Mouse (Mus musculus) stomach, embryonic 16.5 days (tissue): ENCODE data around the gene Cfap61. TPM values are rescaled to one million over a fixed set of nuclear protein-coding genes. Genes with fewer than 3 reads are reported as not detected.
"Not testable (repeated sequence)": the region's sequence is repeated elsewhere in the genome, so short reads cannot be mapped to it uniquely, and the experiment has no call there.

ENCODE experiments used
- ATAC-seq: fragments of 200-750 bp; cut with Nextera tagmentation; 2 replicates; pipeline ENCODE4 v1.8.0; 2017; ENCODE audit warnings: moderate number of reproducible peaks, moderate TSS enrichment; ENCODE audit not compliant: insufficient read depth, low FRiP score
- H3K27ac ChIP-seq: fragments of 300-500 bp; sonication (generic); 2 replicates; pipeline ENCODE4 v1.5.1; 2014; ENCODE audit warnings: low read length
- H3K27me3 ChIP-seq: fragments of 300-500 bp; sonication (generic); 2 replicates; pipeline ENCODE4 v1.6.1; 2014; ENCODE audit warnings: low read length, control low read depth, mixed read lengths; ENCODE audit not compliant: control insufficient read depth, insufficient read depth
- H3K36me3 ChIP-seq: fragments of 300-500 bp; sonication (generic); 2 replicates; pipeline ENCODE4 v1.6.1; 2014; ENCODE audit warnings: low read length; ENCODE audit not compliant: control insufficient read depth, insufficient read depth
- H3K4me1 ChIP-seq: fragments of 300-500 bp; sonication (generic); 2 replicates; pipeline ENCODE4 v1.6.1; 2014; ENCODE audit warnings: low read length, control low read depth, mixed read lengths; ENCODE audit not compliant: control insufficient read depth, insufficient read depth
- H3K4me2 ChIP-seq: fragments of 300-500 bp; sonication (generic); 2 replicates; pipeline ENCODE4 v1.6.1; 2014; ENCODE audit warnings: low read depth, low read length, mixed read lengths
- H3K4me3 ChIP-seq: fragments of 300-500 bp; sonication (generic); replicated peaks from 2 replicates; pipeline ENCODE4 v1.5.1; 2014; ENCODE audit warnings: mild to moderate bottlenecking, low read length
- H3K9ac ChIP-seq: fragments of 300-500 bp; sonication (generic); 2 replicates; pipeline ENCODE4 v1.6.1; 2014; ENCODE audit warnings: low read length
- H3K9me3 ChIP-seq: fragments of 300-500 bp; sonication (generic); replicated peaks from 2 replicates; pipeline ENCODE4 v1.6.1; 2016; ENCODE audit warnings: low read length, control low read depth; ENCODE audit not compliant: control insufficient read depth
- WGBS: fragments of 180-500 bp; shearing (Covaris S2); extraction: QIAGEN DNeasy Blood & Tissue Kit; methylation state at CpG from one replicate; pipeline ENCODE4 v1.1.7; 2014; 5-methylcytosine and 5-hydroxymethylcytosine counted together
- polyA plus RNA-seq: library from polyadenylated mRNA; unstranded; fragments of >200 nt; fragmentation: Nextera tagmentation; extraction: Ambion mirVana; gene quantifications from 2 replicates; pipeline ENCODE4 v1.2.1, GENCODE M21; 2015

Cfap61 gene
- polyA plus RNA-seq, 1 experiment from 2014 or later, result 0.13 TPM

DNA sequence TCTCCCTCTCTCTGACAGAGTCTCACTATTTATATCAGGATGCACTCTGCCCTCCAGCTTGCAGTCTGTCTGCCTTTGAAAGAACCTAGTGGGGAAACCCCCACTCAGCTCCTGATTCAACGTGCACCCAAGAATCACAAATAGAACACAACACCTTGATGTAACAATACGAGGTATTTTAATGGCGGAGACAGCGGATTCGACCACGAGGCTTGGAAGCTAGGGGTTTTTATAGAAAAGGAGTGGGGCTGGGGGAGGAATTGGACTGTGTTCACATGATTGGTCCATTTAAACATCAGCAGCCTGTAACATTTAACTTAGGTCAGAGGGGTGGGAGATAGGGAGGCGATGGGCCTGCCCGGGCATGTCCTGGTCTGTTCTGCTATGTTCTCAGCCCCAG, 34.3 kb upstream of the Cfap61 start:
- WGBS, result 71% methylated on average over 7 of the region's 8 CpGs
- not testable (repeated sequence) for H3K4me2 ChIP-seq, H3K9me3 ChIP-seq, H3K36me3 ChIP-seq, H3K27me3 ChIP-seq, H3K9ac ChIP-seq, ATAC-seq, H3K4me3 ChIP-seq, H3K27ac ChIP-seq
- peaks cover 14% of the 10 kb centered on the region for H3K4me1 ChIP-seq

DNA sequence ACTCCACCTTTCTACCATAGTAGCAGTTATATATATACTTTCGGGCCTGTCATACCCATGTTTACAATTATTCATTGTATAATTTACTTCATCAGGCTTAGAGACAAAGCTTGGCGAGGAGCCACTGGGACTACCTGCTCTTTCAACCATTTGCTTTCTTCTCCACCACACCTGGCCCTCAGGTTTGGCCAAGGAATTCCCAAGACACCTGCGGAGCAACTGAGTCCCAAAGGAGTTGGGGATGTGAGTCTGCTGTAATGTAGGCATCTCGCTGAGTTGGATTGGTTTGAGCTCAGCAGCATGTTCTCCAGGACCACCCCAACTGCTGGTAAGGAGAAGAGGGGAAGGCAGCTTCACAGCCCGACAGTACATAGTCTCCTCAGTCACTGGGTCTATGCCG, 32.7 kb upstream of the Cfap61 start, which contains the start of gene Naa20:
Naa20 (plus strand) TSS at position 239 of the 400 bp plus-strand sequence.
- Histone ChIP-seq H3K4me1 (peaks cover 19% of the 10 kb centered on the region), H3K36me3 (no peaks in the 10 kb centered on the region), H3K4me2 (peak within 1 kb of the TSS; percentile 55), H3K9ac (no peak within 1 kb of the TSS; the same call in 1 of the 2 replicates), H3K27me3 (no peaks in the 10 kb centered on the region), H3K4me3 (peak within 1 kb of the TSS; percentile 71), H3K27ac (no peak within 1 kb of the TSS), H3K9me3 (no peaks in the 10 kb centered on the region)
- no peak for ATAC-seq
- 85% methylated on average over 6 of the region's 6 CpGs for WGBS

DNA sequence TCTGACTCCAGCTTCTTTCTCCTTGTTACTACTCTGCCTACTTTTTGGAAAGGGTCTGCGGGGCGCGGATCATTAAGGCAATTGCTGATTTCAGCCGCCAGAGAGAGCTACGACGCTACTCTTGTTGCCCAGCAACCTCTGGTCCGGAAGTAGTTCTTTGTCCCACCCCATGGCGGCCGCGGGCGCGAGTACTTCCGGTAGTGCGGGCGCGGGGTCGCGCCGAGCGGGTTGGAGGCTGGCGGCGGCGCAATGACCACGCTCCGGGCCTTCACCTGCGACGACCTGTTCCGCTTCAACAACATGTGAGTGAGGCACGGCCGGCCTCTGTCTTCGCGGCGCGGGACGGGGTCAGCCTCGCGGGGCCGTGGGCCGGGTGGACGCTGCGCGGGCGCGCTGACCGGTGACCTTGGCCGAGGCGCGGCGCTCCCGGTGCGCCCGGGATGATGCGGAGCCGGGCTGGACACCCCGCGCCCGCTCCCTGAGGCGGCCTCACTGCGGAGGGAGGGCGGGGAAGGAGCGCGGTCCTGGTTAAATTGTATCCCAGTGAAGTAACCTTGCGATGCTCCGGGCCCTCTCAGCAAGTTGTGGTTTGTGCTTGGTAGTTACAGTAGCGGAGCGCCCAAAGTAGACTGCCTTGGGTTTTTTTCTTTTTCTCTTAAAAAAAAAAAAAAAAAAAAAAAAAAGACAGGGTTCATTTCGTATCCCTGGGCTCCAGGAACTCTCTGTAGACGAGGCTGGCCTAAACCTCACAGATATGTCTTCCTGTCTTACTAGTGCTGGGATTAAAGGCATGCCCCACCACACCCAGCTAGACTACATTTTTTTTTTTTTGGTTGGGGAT, 31.3 kb upstream of the Cfap61 start:
- H3K27ac ChIP-seq, result peak overlapping the region; percentile 82
- no peaks in the 10 kb centered on the region for H3K27me3 ChIP-seq
- peak overlapping the region; percentile 86 for H3K9ac ChIP-seq
- peak; percentile 95 for ATAC-seq
- peaks cover 19% of the 10 kb centered on the region for H3K4me1 ChIP-seq
- peak overlapping the region; percentile 71 for H3K4me3 ChIP-seq
- under 1% methylated on average over 68 of the region's 68 CpGs for WGBS
- no peaks in the 10 kb centered on the region for H3K36me3 ChIP-seq
- peak overlapping the region; percentile 89 for H3K4me2 ChIP-seq
- H3K9me3 ChIP-seq, result no peaks in the 10 kb centered on the region

DNA sequence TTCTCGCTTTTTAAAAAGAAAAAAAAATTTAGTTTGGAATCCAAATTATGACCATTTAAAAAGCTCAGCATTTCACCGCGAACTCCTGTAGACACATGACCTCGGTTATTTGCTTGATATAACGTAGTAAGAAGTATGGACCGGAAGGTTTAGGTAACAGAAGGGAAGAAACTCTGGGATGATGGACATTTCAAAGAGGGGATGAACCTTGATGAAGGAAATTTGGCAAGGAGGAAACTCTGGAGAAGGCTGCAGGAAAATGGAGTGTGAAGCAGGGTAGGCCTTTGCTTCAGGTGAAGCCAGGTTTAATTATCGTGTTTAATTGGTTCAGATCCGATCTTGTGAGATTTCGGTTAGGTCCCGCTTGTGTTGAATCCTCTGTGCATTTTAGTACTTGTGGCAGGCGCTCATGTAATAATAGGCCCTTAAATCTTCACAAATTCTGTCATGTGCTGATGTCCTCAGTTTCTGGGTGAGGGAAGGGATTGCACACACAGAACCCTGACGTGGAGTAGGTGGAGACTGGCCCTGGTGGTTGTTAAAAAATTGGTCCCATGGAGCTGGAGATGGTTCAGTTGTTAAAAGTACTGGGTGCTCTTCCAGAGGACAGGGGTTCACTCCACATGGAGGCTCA, 30.5 kb upstream of the Cfap61 start:
- H3K9ac ChIP-seq, result peak overlapping the region; percentile 86
- no peaks in the 10 kb centered on the region for H3K9me3 ChIP-seq
- H3K27me3 ChIP-seq, result no peaks in the 10 kb centered on the region
- H3K27ac ChIP-seq, result peak overlapping the region; percentile 82
- ATAC-seq, result no peak
- no peaks in the 10 kb centered on the region for H3K36me3 ChIP-seq
- H3K4me1 ChIP-seq, result peaks cover 19% of the 10 kb centered on the region
- peak overlapping the region; percentile 89 for H3K4me2 ChIP-seq
- WGBS, result 27% methylated on average over 12 of the region's 12 CpGs
- H3K4me3 ChIP-seq, result peak overlapping the region; percentile 71

DNA sequence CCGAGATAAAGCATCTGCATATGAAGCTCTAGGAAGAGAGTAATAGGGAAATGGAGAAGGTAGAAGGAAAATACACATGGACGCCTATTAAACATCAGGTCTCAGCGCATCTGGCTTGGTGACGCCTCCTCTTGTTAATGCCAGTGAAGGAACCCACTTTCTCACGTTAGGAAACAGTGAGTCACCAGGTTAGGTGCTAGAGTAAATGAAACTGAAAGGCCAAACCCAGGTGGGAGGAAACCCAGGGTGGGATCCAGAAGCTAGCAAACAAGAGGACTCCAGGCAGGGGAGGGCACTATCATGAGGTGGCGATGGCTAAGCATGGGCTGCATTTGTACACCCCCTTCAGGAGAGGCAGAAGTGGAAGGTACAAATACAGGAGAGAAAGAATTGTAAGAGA, 29.4 kb upstream of the Cfap61 start:
- Histone ChIP-seq H3K4me3 (no peak overlapping the region), H3K27ac (peak overlapping the region; percentile 33; the same call in 1 of the 2 replicates)

DNA sequence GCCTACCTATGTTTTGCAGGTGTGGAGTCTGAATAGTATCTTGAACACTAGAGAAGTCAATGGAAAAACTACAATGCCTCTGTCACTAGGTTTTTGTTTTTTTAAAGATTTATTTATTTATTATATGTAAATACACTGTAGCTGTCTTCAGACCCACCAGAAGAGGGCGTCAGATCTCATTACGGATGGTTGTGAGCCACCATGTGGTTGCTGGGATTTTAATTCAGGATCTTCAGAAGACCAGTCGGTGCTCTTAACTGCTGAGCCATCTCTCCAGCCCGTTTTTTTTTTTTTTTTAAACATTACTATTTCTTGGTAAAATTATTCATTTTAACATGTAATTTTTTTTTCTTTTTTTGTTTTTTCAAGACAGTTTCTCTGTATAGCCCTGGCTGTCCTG, 28.7 kb upstream of the Cfap61 start:
- WGBS, result 43% methylated on average over 4 of the region's 4 CpGs
- H3K4me2 ChIP-seq, ATAC-seq, H3K36me3 ChIP-seq, H3K4me3 ChIP-seq, H3K27me3 ChIP-seq, H3K27ac ChIP-seq, H3K9me3 ChIP-seq, H3K9ac ChIP-seq: not testable (repeated sequence)
- H3K4me1 ChIP-seq, result peaks cover 19% of the 10 kb centered on the region

More for the DNA sequence above, 29.4 kb upstream of the Cfap61 start:
- WGBS, result 65% methylated on average over 6 of the region's 6 CpGs
- Histone ChIP-seq H3K27me3 (no peaks in the 10 kb centered on the region), H3K4me1 (peaks cover 19% of the 10 kb centered on the region), H3K4me2 (peak overlapping the region; percentile 89; the same call in 1 of the 2 replicates), H3K36me3 (no peaks in the 10 kb centered on the region), H3K9ac (no peak overlapping the region), H3K9me3 (no peaks in the 10 kb centered on the region)
- ATAC-seq, result no peak

DNA sequence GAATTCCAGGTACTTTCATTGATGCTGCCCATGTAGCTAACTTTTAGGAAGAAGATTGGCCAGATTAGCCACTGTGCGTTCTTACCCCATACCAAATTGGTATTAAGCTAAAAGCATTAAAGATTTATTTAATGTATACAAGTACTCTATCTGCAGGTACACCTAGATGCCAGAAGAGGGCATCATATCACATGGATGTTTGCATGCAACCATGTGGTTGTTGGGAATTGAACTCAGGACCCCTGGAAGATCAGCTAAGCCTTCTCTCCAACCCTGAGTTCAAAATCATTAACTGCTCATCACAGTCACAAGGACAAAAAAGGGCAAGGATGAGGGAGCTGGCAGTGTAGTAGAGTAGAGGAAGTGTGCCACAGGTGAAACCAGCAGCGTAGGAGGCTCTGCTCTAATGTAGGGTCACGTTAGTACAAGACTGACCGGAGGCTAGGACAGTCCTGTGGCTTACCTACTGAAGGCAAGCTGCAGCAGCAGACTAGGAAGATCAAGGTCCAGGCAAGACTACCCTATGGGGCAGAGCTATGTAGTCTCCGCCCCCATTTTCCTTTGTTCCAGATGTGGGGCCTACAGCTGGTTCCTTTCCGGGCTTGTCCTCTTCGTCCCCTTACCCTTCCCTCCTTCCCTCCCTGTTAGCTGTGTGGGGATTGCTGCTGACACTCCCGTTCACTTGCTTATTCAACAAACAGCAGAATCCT, 13.5 kb upstream of the Cfap61 start:
- WGBS, result 78% methylated on average over 8 of the region's 8 CpGs
- no peak overlapping the region for H3K4me2 ChIP-seq
- no peaks in the 10 kb centered on the region for H3K27me3 ChIP-seq
- no peak overlapping the region for H3K4me3 ChIP-seq
- no peak overlapping the region for H3K9ac ChIP-seq
- no peak for ATAC-seq
- peaks cover 21% of the 10 kb centered on the region for H3K36me3 ChIP-seq
- no peak overlapping the region for H3K27ac ChIP-seq
- H3K4me1 ChIP-seq, result no peaks in the 10 kb centered on the region
- no peaks in the 10 kb centered on the region for H3K9me3 ChIP-seq

DNA sequence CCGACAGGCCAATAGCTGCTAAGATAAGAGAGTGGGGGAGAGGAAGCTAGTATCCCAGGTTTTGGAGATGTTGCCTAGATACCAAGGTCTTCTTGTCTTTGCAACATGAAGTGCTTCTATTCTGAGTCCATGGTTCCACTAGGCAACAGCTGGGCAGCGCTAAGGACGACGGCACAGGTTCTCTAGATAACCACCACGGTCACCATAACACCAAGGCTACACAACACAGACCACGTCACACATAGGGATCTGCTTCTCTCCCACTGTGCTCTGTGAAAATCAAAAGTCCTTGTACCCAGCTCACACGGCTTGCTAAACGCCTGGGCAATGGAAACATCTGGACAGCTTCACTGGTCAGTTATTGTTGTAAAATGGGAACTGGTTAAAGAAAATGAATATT, 2.4 kb downstream of the Cfap61 start:
- Histone ChIP-seq H3K36me3 (no peaks in the 10 kb centered on the region), H3K27ac (no peak overlapping the region), H3K9ac (no peak overlapping the region), H3K4me3 (no peak overlapping the region), H3K4me2 (no peak overlapping the region), H3K9me3 (no peaks in the 10 kb centered on the region), H3K4me1 (peaks cover 8% of the 10 kb centered on the region), H3K27me3 (no peaks in the 10 kb centered on the region)
- WGBS, result 83% methylated on average over 8 of the region's 8 CpGs
- no peak for ATAC-seq

DNA sequence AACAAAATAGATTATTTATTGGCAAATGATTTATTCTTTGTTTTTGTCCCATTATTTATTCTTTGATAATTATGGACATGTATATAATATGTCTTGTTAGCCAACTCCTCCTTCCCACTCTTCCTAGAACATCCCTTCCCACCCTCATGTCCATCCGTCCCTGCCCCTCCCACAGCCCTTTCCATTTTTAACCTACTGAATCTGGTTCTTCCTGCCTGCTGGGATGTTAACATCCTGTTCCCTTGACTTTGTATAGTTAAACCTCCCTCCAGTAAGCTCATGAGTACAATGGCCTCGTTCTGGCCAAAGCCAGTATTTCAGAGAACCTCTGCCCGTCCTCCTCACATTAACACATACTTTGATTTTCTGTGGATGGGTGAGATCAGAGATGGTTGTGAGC, 6.8 kb downstream of the Cfap61 start:
- no peaks in the 10 kb centered on the region for H3K27me3 ChIP-seq
- no peaks in the 10 kb centered on the region for H3K9me3 ChIP-seq
- H3K27ac ChIP-seq, result no peak overlapping the region
- no peaks in the 10 kb centered on the region for H3K4me1 ChIP-seq
- no peak overlapping the region for H3K4me2 ChIP-seq
- ATAC-seq, result no peak
- 59% methylated on average over 3 of the region's 3 CpGs for WGBS
- H3K4me3 ChIP-seq, result no peak overlapping the region
- H3K9ac ChIP-seq, result no peak overlapping the region
- no peaks in the 10 kb centered on the region for H3K36me3 ChIP-seq
